Mouse (Mus musculus): ENCODE measurements around the gene Cracr2b. TPM values are rescaled to one million over a fixed set of nuclear protein-coding genes. Genes with fewer than 3 reads are reported as not detected.

The Cracr2b gene
- polyA plus RNA-seq, 1 experiment from 2014 or later = 20.8 TPM

- peaks cover 3% of the 10 kb centered on the region; the same call in 1 of the 2 replicates for H3K36me3 ChIP-seq (ENCODE audit: control insufficient read depth, insufficient read depth, low read length)
- 0 out of 2 replicates have a peak, but pooled peaks cover 2% of the 10 kb centered on the region for H3K27me3 ChIP-seq (ENCODE audit: control insufficient read depth, insufficient read depth, low read length)
- 0 out of 2 replicates have a peak, but pooled peaks have one; percentile 0 for ATAC-seq (ENCODE audit: low FRiP score, low TSS enrichment)
- peak overlapping the region; percentile 70; the same call in 1 of the 2 replicates for H3K27ac ChIP-seq (replicated peaks)
- H3K9me3 ChIP-seq (ENCODE audit: control insufficient read depth, low read length) = no peaks in the 10 kb centered on the region
- H3K4me2 ChIP-seq (replicated peaks; ENCODE audit: low read depth) = peak overlapping the region; percentile 72
- H3K4me3 ChIP-seq (ENCODE audit: low read depth, low read length) = peak overlapping the region; percentile 48
- H3K9ac ChIP-seq (ENCODE audit: low read length) = peak overlapping the region; percentile 64
- WGBS = 3% methylated on average over 56 of the region's 59 CpGs
- TF ChIP-seq CTCF (IDR thresholded peaks at IDR 0.05; ENCODE audit: low read depth) = peak; percentile 47
- no peak for TF ChIP-seq EP300 (optimal IDR thresholded peaks at IDR 0.05)
- DNase-seq (ENCODE audit: low spot score) = peak; percentile 71
- peaks cover 12% of the 10 kb centered on the region for H3K4me1 ChIP-seq (replicated peaks; ENCODE audit: control insufficient read depth, insufficient read depth)
Observed at GRCm38 (mm10) chr7:141461521-141462332, 833 bp downstream of the Cracr2b start.

- Histone ChIP-seq H3K4me3 (ENCODE audit: low read depth, low read length) (peak overlapping the region; percentile 48), H3K27me3 (ENCODE audit: control insufficient read depth, insufficient read depth, low read length) (0 out of 2 replicates have a peak, but pooled peaks cover 2% of the 10 kb centered on the region), H3K36me3 (ENCODE audit: control insufficient read depth, insufficient read depth, low read length) (peaks cover 3% of the 10 kb centered on the region; the same call in 1 of the 2 replicates), H3K27ac (replicated peaks) (peak overlapping the region; percentile 70; the same call in 1 of the 2 replicates), H3K4me2 (replicated peaks; ENCODE audit: low read depth) (peak overlapping the region; percentile 72), H3K9ac (ENCODE audit: low read length) (peak overlapping the region; percentile 64), H3K4me1 (replicated peaks; ENCODE audit: control insufficient read depth, insufficient read depth) (peaks cover 12% of the 10 kb centered on the region), H3K9me3 (ENCODE audit: control insufficient read depth, low read length) (no peaks in the 10 kb centered on the region)
- WGBS = 22% methylated on average over 5 of the region's 5 CpGs
- ATAC-seq (ENCODE audit: low FRiP score, low TSS enrichment) (no peak), DNase-seq (ENCODE audit: low spot score) (peak; percentile 66)
- TF ChIP-seq CTCF (IDR thresholded peaks at IDR 0.05; ENCODE audit: low read depth) (no peak), EP300 (optimal IDR thresholded peaks at IDR 0.05) (no peak)
Observed at GRCm38 (mm10) chr7:141462333-141462821, 1.5 kb downstream of the Cracr2b start.

GRCm38 (mm10) chr7:141463824-141464602, 3.1 kb downstream of the Cracr2b start:
- Histone ChIP-seq H3K36me3 (ENCODE audit: control insufficient read depth, insufficient read depth, low read length) (peaks cover under 1% of the 10 kb centered on the region; the same call in 1 of the 2 replicates), H3K27me3 (ENCODE audit: control insufficient read depth, insufficient read depth, low read length) (0 out of 2 replicates have a peak, but pooled peaks cover 2% of the 10 kb centered on the region), H3K27ac (replicated peaks) (peak overlapping the region; percentile 49; the same call in 1 of the 2 replicates), H3K4me2 (replicated peaks; ENCODE audit: low read depth) (peak overlapping the region; percentile 37), H3K9me3 (ENCODE audit: control insufficient read depth, low read length) (no peaks in the 10 kb centered on the region), H3K4me3 (ENCODE audit: low read depth, low read length) (no peak overlapping the region), H3K4me1 (replicated peaks; ENCODE audit: control insufficient read depth, insufficient read depth) (peaks cover 19% of the 10 kb centered on the region), H3K9ac (ENCODE audit: low read length) (peak overlapping the region; percentile 27; the same call in 1 of the 2 replicates)
- no peak for DNase-seq (ENCODE audit: low spot score)
- ATAC-seq (ENCODE audit: low FRiP score, low TSS enrichment) = no peak
- WGBS = 51% methylated on average over 12 of the region's 12 CpGs
- TF ChIP-seq CTCF (IDR thresholded peaks at IDR 0.05; ENCODE audit: low read depth) (no peak), EP300 (optimal IDR thresholded peaks at IDR 0.05) (no peak)

- Histone ChIP-seq H3K4me1 (replicated peaks; ENCODE audit: control insufficient read depth, insufficient read depth) (peaks cover 23% of the 10 kb centered on the region), H3K27me3 (ENCODE audit: control insufficient read depth, insufficient read depth, low read length) (0 out of 2 replicates have a peak, but pooled peaks cover 2% of the 10 kb centered on the region), H3K4me2 (replicated peaks; ENCODE audit: low read depth) (peak overlapping the region; percentile 37), H3K9me3 (ENCODE audit: control insufficient read depth, low read length) (no peaks in the 10 kb centered on the region), H3K27ac (replicated peaks) (peak overlapping the region; percentile 49; the same call in 1 of the 2 replicates), H3K4me3 (ENCODE audit: low read depth, low read length) (peak overlapping the region; percentile 22), H3K9ac (ENCODE audit: low read length) (peak overlapping the region; percentile 47; the same call in 1 of the 2 replicates), H3K36me3 (ENCODE audit: control insufficient read depth, insufficient read depth, low read length) (0 out of 2 replicates have a peak, but pooled peaks cover 2% of the 10 kb centered on the region)
- no peak for TF ChIP-seq EP300 (optimal IDR thresholded peaks at IDR 0.05)
- TF ChIP-seq CTCF (IDR thresholded peaks at IDR 0.05; ENCODE audit: low read depth) = no peak
- WGBS = 21% methylated on average over 38 of the region's 38 CpGs
- DNase-seq (ENCODE audit: low spot score) = peak; percentile 65
- ATAC-seq (ENCODE audit: low FRiP score, low TSS enrichment) = no peak
Observed at GRCm38 (mm10) chr7:141464603-141465201, 3.8 kb downstream of the Cracr2b start.

- WGBS = 45% methylated on average over 10 of the region's 10 CpGs
- Histone ChIP-seq H3K9me3 (ENCODE audit: control insufficient read depth, low read length) (no peaks in the 10 kb centered on the region), H3K27ac (replicated peaks) (no peak overlapping the region; the same call in 1 of the 2 replicates), H3K27me3 (ENCODE audit: control insufficient read depth, insufficient read depth, low read length) (0 out of 2 replicates have a peak, but pooled peaks cover 2% of the 10 kb centered on the region), H3K9ac (ENCODE audit: low read length) (no peak overlapping the region), H3K4me2 (replicated peaks; ENCODE audit: low read depth) (peak overlapping the region; percentile 17; the same call in 1 of the 2 replicates), H3K4me1 (replicated peaks; ENCODE audit: control insufficient read depth, insufficient read depth) (peaks cover 24% of the 10 kb centered on the region), H3K36me3 (ENCODE audit: control insufficient read depth, insufficient read depth, low read length) (peaks cover 9% of the 10 kb centered on the region), H3K4me3 (ENCODE audit: low read depth, low read length) (no peak overlapping the region)
- no peak for DNase-seq (ENCODE audit: low spot score)
- TF ChIP-seq CTCF (IDR thresholded peaks at IDR 0.05; ENCODE audit: low read depth) (no peak), EP300 (optimal IDR thresholded peaks at IDR 0.05) (no peak)
- ATAC-seq (ENCODE audit: low FRiP score, low TSS enrichment) = no peak
Observed at GRCm38 (mm10) chr7:141465388-141466044, 4.6 kb downstream of the Cracr2b start.
